ENCODE assay signal across 14 mouse cellular contexts in the genomic region with DNA sequence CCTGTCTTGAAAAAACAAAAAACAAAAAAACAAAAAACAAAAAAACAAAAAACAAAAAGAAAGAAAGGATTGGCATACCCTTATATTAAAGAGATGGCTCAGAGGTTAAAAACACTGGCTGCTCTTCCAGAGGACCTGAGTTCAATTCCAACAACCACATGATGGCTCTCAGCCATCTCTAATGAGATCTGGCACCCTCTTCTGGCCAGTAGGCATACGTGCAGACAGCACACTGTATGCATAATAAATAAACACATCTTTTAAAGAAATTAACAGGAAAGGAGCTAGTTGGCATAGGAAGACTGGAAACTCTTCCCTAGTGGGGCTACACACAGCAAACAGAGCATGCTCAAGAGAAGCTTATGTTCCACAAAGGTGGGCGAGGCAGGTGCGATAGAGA. TPM values are rescaled to one million over a fixed set of nuclear protein-coding genes. Genes with fewer than 3 reads are reported as not detected.
DNase-seq lines count a peak whose midpoint lies in the region; ATAC-seq and TF ChIP-seq lines count a peak whose summit lies in the region.
"Had no signal": no experiment of that assay in that cellular context is flagged by ENCODE, and none has a peak within 500 bp of the region (broad histone marks: within the 10 kb centered on the region; RNA-seq: fewer than 3 reads in every experiment).

No protein-coding gene starts in this region.

- peak; percentile 67 for TF ChIP-seq CTCF in layer of hippocampus, adult 2 months (conservative IDR thresholded peaks at IDR 0.05)
- TF ChIP-seq CTCF in ES-Bruce4 (IDR thresholded peaks at IDR 0.05; ENCODE audit: low read depth, low read length), result peak; percentile 8

- H3K4me3 ChIP-seq in layer of hippocampus, adult 2 months, result no peak overlapping the region
- no peak overlapping the region for H3K4me3 ChIP-seq in ES-Bruce4 (ENCODE audit: low read depth, low read length)
- H3K4me3 ChIP-seq: embryonic facial prominence, embryonic 13.5 days; intestine, embryonic 15.5 days; liver, embryonic 13.5 days; midbrain, embryonic 10.5 days; neural tube, embryonic 13.5 days had no signal

- H3K9ac ChIP-seq in ES-Bruce4 (ENCODE audit: low read depth, poor library complexity, severe bottlenecking), result no peak overlapping the region
- H3K9ac ChIP-seq: embryonic facial prominence, embryonic 13.5 days; intestine, embryonic 15.5 days; liver, embryonic 13.5 days; neural tube, embryonic 13.5 days had no signal

- no peak for TF ChIP-seq POLR2A in ES-Bruce4 (IDR thresholded peaks at IDR 0.05; ENCODE audit: insufficient read depth, low read length)

- H3K27me3 ChIP-seq in ES-Bruce4 (ENCODE audit: control insufficient read depth, insufficient read depth, low read length, poor library complexity, severe bottlenecking), result no peaks in the 10 kb centered on the region
- H3K27me3 ChIP-seq: embryonic facial prominence, embryonic 13.5 days; intestine, embryonic 15.5 days; neural tube, embryonic 13.5 days had no signal

- no peak overlapping the region for H3K27ac ChIP-seq in layer of hippocampus, adult 2 months
- H3K27ac ChIP-seq in ES-Bruce4 (ENCODE audit: insufficient read depth, low read length), result peak overlapping the region; percentile 54; the same call in 1 of the 2 replicates
- H3K27ac ChIP-seq: embryonic facial prominence, embryonic 13.5 days; intestine, embryonic 15.5 days; liver, embryonic 13.5 days; midbrain, embryonic 10.5 days; neural tube, embryonic 13.5 days had no signal

- H3K4me1 ChIP-seq in ES-Bruce4 (ENCODE audit: control insufficient read depth, insufficient read depth, low read length), result peaks cover 14% of the 10 kb centered on the region
- H3K4me1 ChIP-seq: embryonic facial prominence, embryonic 13.5 days; liver, embryonic 13.5 days had no signal

- H3K9me3 ChIP-seq in ES-Bruce4 (replicated peaks; ENCODE audit: control insufficient read depth, insufficient read depth, low read length, poor library complexity, severe bottlenecking), result no peaks in the 10 kb centered on the region
- H3K9me3 ChIP-seq: embryonic facial prominence, embryonic 13.5 days; intestine, embryonic 15.5 days; liver, embryonic 13.5 days; midbrain, embryonic 10.5 days; neural tube, embryonic 13.5 days had no signal

- DNase-seq in layer of hippocampus, adult 2 months (ENCODE audit: low spot score in 2 of 2), result no peak
- no peak for DNase-seq in layer of hippocampus, adult 9-11 months
- peak; percentile 15 to 19 for DNase-seq in B cell, adult 2 months
- no peak for DNase-seq in adrenal gland, postnatal 4 days (ENCODE audit: low spot score in 2 of 2)
- DNase-seq in cerebellum, postnatal 10 days, result no peak
- DNase-seq in left cerebral cortex, postnatal 4 days, result no peak
- DNase-seq: liver, embryonic 13.5 days; right cerebral cortex, postnatal 14 days had no signal

- peak; percentile 81 for ATAC-seq in erythroid progenitor cell, adult 5-6 weeks (replicated peaks; ENCODE audit: low FRiP score, poor library complexity, severe bottlenecking)
- ATAC-seq: intestine, embryonic 15.5 days had no signal

- TF ChIP-seq EP300 in ES-Bruce4 (IDR thresholded peaks at IDR 0.05; ENCODE audit: insufficient read depth, low read depth, low read length), result no peak

- H3K36me3 ChIP-seq in ES-Bruce4 (ENCODE audit: control insufficient read depth, insufficient read depth, low read length, poor library complexity, severe bottlenecking), result no peaks in the 10 kb centered on the region
- H3K36me3 ChIP-seq: embryonic facial prominence, embryonic 13.5 days; intestine, embryonic 15.5 days; liver, embryonic 13.5 days; midbrain, embryonic 10.5 days; neural tube, embryonic 13.5 days had no signal

- intact Hi-C loops in left cerebral cortex, postnatal 4 days (cut with DNase I), result no loop called here

RNA-seq across cellular contexts. Expression of gene Mkrn1, which starts 30.8 kb away (rescaled TPM):
- 100 to 1,000 TPM; 116 to 119 TPM for total RNA-seq in layer of hippocampus, adult 2 months (2021)
- polyA plus RNA-seq in ES-Bruce4 (2011; ENCODE audit: insufficient read depth, insufficient read length, low read depth, missing spikeins), result 350 and 361 TPM in 2 replicates
- total RNA-seq in erythroid progenitor cell, adult 5-6 weeks (2015; ENCODE audit: low replicate concordance), result 253 and 359 TPM in 2 replicates
- 284 and 418 TPM in 2 replicates for total RNA-seq in erythroid progenitor cell, adult 5-6 weeks (2017; ENCODE audit: low replicate concordance)
- total RNA-seq in adrenal gland, postnatal 4 days (2021), result 100 to 1,000 TPM in 1 of 2 experiments, 10 to 100 TPM in 1; 98.8 to 106 TPM
- total RNA-seq in left cerebral cortex, postnatal 4 days (2021), result 100 to 1,000 TPM; 178 to 181 TPM

Comparison
In these comparisons a context has a peak if more than half of its experiments do, and no peak if none do; other contexts are left out.
1. DNase-seq: peak in B cell, adult 2 months (2 of 2); none in layer of hippocampus, adult 2 months (0 of 2), layer of hippocampus, adult 9-11 months (single experiment), adrenal gland, postnatal 4 days (0 of 2), cerebellum, postnatal 10 days (0 of 2) and left cerebral cortex, postnatal 4 days (single experiment).